Mouse (Mus musculus) layer of hippocampus, adult 8-10 months (tissue): ENCODE measurements at regions not wholly inside any gene's neighbourhood (a gene's known extent, or its start where the extent isn't known, plus 50 kb on each side); places are given as distances from the start of the nearest gene placed in this dataset.

Source experiments
- DNase-seq, 2 experiments: peaks; one replicate each; pipeline ENCODE4 v3.0.0; 2022; ENCODE audit warnings: low spot score in 2 of 2

DNA sequence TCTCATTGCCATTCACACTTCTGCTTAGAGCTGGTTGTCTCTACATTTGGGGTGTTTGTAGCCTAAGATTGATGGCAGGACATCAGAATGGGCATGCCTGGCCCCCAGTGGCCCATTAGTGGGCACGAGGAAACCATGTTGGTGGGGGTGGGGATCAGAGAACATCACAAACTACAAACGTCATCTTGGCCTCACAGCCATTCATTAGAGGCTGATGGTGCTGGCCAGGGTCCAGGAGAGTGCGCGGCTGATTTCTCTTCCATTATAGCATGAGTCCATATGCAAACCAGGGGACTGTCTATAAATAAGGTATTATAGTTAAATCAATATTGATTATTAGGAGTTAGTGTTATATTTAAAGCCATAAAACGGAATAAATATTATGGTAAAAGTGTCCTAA lies 67.9 kb downstream of the 3100002H09Rik start:
- no peak for DNase-seq

DNA sequence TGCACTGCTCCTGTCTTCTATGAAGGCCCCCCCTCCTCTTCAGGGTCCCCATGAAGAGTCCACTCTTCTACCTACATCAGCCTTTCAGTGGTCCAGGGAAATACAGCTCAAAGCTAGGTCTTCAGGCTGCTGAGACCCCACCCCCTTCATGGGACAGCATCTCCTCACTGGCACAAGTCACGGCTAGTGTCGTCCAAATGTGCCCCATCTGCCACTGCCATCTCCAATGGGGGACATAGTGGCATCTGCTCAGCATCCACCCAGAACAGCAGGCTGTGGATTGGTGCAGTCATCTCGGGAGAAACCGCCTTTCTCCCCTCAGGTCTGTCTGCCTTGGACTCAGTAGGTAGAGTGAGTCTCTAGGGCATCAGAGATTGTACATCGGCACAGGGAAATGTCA lies 72.1 kb downstream of the 3100002H09Rik start:
- DNase-seq: no peak

DNA sequence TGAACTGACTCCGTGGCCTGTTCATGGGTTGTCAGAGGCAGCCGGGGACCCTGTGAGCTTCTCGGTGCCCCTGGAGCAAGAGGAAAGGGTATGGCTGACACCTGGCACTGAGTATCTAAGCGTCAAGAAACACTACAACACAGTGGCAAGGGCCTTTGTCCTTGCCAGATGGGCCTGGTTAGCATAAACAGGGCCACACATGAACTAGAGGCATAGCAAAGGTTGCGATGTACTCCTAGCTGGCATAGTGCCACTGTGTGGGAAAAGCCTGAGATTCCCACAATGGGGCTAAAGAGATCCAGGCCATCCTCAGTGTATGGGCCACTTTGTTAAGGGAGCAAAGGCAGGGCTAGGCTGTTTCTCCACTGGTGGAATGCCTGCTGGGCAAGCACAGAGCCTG lies 72.9 kb downstream of the 3100002H09Rik start:
- DNase-seq: no peak

DNA sequence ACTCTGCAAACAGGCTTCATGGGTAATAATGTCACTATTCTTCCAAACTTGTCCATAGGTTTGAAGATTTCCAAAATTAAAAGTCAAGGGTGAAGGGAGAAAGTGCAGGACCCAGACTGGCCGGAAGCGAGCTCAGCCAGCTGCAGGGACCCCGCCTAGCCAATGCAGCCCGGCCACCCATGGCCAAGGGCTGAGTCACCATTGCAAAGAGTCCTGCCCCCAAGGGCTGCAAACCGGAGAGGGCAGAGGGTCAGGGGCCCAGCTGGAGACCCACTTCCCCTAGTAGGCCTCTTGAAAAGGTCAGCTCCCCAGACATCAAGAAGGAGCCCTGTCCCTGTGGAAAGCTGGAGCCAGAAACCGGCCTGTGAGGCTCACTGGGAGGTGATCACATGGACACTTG lies 77.0 kb downstream of the 3100002H09Rik start:
- no peak for DNase-seq

DNA sequence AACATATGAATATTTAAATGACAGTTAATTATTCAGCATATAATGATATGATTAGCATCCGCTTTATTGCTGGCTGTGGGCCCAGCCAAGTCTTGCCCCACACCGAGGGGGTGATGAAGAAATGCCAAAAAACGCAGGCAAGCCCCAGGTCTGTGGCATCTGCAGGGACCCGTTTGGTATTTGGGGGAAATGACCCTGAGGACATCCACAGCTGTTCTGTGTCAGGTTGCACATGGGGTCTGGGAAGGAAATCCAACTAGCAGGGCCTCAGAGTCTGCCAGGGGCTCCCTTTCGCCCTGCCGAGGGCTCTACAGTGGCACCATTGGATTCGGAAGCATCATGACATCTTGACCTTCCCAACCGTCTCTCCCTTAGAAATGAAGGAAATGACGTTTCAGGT lies 80.0 kb downstream of the 3100002H09Rik start:
- DNase-seq: no peak

DNA sequence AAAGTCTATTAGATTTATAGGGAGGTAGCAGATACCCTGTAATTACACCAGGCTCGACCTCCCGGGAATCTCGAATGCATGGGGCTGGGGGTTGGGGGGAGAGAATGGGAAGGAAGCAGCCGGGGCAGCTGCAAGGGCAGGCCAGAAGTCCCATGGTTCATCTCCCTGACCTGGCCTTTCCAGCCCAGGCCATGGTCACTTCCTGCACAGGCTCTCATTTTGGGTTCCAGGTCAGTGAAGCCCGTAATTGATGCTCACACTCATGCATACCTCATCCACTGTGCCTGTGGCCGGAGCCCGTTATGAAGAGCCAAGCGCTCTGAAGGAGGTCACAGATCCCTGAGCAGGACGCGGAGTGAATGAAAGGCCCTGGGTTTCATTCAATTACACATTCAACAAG lies 83.8 kb downstream of the 3100002H09Rik start:
- DNase-seq: no peak

DNA sequence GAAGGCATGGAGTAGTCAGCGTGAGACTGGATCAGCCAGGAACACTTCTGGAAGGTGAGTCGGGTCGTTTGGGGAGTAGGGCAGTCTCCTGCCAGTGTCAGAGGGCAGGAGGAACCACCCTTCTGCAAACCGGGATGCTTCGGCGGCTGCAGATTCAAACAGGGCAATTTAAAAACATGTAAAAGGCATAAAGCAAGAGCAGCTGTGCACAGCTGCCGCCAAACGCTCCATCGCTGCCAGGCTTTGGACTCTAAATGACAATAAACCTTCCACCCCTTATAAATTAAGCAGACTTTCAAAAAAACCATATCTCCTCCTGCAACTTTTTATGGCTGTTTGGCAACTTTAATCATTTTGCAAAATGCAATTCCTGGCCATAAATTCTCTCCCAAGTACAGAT lies 84.2 kb downstream of the 3100002H09Rik start:
- no peak for DNase-seq

DNA sequence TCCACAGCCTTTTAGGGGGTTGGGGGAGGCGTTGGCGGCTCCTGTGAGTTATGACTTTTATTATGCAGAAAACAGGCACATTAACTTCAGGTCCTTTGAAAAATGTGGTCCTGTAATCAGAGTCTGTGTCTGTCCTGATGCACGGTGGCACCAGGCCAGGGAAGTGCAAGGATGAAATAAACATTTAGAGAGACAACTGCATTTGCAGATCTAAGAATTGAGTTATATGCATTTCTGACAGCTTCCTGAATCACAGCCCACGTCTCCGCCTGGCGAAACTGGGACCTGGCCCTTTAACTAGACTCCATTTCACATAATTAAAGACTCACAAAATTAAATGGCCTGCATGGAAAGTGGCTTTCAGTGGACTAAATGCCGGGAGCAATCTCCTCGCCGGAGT lies 90.3 kb downstream of the 3100002H09Rik start:
- DNase-seq: no peak

DNA sequence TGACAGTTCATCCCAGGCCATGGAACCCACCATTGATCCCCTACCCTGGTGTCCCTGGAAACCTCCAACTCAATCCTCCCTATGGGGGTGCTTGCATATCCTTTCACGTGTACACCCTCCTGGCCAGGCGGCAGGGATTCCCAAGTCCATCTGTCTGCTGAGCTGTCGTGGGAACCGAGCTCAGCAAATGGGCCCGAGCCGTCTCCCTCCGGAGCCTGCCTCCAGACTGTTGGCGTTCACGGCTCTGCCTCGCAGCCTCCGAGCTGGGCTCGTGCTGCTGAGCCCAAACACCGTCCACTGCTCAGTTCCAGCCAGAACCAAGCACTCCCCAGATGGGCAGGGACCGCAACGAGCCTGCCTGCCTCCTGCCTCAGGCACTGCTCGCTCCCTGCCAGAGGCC lies 98.8 kb downstream of the 3100002H09Rik start:
- DNase-seq: peak; percentile 21 to 55

DNA sequence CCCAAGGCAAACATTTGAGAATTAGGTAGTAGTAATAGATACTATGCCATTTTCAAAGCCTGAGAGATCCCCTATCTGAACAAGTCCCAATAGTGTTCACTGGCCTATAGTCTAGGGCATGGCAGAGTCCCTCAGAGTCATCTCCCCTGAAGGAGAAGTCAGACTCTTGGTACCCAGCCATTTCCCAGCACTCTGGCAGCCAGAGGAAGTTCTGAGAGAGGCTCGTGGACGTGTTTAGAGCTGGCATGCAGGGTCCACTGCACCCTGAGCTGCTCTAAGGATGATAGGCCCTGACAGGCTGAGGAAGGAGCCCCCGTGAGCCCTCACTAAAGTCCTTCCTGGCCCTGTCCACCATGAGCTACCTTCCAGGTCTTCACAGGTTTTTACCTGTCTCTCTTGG lies 99.8 kb downstream of the 3100002H09Rik start:
- no peak for DNase-seq

DNA sequence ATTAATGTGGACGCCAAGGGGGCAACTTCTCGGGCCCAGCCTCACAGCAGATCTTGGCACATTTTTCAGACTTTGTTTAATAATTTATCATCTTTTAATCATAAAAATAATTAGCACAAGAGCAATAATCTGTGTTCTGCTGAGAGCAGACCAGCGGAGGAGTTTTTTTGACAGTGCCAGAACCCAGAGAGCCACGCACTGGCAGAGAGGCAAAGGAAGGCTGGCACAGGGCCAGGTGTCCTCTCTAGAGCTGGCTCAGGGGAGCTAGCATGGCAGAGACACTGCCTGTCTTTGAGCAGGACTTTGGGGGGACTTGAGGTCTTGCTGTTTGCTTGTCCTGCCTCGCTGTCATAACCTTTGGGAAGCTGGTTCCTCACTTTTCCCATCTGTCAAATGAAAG lies 100.9 kb downstream of the 3100002H09Rik start:
- peak; percentile 45 to 75 for DNase-seq

DNA sequence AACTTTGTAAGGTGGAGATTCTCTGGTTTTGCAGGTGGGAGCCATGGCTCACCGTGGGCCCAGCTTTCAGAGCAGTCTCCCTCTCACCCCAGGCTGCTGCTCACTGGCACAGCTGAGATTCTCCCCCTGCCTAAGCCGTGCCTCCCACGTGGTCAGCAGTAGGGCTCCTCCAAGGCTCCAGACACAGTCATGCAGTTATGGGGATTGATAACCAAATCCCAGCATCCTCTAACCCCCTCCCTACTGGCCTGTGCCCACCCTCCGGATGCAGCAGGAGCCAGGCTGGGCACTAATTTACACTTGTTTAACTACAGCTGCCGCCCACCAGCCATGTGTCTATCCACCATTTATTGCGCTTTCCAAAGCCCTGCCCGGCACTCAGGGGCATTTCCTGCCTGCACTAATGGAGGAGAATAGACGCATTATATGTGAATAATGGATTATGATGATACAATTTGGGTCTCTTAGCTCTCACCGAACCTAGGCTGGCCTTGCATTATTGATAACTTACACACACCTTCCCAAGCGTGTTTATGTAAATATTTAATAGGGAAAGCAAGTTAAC lies 104.4 kb downstream of the 3100002H09Rik start:
- DNase-seq: no peak

DNA sequence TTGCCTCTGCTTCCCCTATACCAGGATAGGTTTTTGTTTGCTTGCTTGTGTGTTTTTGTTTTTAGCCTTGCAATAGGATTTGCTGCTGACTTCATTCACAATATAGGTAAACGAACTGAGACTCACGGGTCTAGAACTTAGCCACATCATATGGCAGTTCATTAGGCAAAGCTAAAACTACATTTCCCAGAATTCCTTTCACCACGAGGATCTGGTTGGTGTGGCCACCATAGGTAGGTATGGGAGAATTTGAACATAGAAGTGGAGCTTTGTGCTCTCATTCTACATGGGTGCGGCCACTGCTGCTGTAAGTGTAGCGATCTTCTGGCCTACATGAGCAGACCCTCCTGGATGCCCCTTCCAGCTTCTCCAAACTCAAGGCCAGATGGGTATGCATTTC lies 108.8 kb downstream of the 3100002H09Rik start:
- DNase-seq: no peak

DNA sequence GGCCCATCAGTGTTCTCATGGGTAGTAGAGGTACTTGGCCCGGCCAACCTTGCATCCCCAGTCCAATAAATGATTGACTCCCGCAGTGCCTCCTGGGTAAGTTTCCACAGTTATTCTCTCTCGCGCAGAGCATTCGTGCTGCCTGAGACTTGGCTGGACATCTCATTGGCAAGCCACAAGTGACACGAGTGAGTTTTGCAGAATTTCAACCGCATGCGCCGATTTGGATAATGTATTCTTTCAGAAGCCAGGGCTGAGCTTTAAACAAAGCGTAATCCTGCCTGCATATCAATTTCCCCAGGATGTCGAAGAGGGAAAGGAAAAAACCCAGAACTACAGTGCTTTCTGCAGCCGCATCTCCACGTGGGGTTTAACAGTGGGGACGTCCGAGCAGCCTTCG lies 112.6 kb downstream of the 3100002H09Rik start:
- peak in 1 of 2 experiments; percentile 25 for DNase-seq

DNA sequence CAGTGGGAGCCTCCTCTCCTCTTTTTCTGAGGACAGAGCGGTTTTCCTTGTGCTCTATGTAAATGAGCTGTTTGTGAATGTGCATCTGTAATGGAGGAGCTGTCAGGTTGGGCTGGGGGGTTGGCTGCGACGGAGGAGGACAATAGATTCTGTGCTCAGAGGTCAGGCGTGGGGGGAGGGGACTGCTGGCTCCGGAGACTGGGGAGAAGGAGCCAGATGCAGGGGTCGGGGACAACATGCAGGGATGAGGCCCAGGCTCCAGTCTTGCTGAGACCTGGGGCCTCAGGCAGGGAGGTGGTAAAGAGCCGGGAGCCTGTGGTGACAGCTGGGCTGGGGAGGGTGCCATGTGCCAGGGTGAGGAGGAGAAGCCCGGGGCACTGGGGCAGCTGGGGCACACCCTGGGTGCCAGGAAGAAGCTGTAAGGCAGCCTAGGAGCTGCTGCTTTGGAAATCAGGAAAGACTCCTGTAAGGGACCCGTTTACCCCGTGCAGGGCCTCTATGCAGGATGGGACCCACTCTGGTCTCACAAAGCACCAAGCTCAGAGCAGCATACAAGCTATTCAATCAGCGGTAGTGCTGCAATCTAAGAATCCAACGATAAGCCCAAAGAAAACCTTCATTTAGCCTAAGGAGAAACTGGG lies 124.5 kb downstream of the 3100002H09Rik start:
- DNase-seq: no peak

DNA sequence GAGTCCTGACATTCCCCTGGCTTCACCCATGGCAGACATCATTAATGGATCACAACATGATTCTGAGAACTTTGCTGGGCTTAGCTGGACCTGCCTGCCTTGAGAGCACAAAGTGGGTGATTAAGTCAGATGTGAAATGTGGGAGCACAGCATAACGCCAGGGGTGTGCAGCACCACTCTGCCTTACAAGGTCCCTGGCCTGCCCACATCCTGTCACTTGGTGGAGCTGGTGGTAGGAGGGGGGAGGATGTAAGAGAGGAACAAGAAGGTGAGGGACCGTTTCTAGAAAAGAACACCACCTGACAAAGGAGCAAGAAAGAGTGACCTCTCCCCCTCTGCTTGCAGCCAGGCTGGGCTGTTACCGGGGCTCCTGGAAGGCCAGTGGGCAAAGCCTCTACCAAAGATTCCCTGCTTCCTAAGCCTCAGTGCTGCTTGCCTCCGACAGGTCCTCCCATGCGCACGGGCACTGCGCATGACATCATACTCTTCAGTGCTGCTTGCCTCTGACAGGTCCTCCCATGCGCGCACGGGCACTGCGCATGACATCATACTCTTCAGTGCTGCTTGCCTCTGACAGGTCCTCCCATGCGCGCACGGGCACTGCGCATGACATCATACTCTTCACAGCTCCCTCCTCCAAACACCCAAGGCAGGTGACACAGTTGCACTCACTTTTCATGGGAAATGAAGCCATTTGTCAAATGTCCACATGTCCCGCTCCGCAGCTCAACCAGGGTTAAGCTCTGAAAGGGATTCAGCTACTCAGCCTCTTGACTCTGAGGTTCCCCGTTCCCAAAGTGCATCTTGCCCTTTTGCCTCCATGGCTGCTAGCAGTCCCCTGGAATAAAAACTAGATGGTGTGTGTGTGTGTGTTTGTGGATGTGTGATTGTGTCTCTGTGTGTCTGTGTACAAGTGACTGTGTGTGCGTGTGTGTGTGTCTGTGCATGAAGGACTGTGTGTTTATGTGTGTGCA lies 125.7 kb downstream of the 3100002H09Rik start:
- no peak for DNase-seq

DNA sequence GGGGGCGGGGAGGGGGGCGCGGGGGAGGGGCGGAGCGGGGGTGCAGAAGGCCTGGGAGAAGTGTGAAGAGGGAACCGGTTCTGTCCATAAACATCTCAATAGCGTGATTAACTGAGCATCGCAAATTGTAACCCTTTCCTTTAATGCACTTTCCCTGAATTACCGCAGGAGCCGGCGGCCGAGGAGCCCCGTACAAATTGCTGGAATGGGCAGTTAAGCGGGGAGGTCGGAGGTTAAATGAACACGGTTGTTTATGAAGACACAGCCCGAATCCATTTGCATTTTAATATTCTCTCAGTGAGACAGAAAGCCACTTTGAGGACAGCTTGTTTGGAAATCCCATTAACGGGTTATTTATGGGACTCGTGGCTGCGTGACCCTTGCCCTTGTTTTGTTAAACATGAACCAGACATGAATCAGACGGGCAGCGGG lies 132.7 kb downstream of the 3100002H09Rik start:
- no peak for DNase-seq

DNA sequence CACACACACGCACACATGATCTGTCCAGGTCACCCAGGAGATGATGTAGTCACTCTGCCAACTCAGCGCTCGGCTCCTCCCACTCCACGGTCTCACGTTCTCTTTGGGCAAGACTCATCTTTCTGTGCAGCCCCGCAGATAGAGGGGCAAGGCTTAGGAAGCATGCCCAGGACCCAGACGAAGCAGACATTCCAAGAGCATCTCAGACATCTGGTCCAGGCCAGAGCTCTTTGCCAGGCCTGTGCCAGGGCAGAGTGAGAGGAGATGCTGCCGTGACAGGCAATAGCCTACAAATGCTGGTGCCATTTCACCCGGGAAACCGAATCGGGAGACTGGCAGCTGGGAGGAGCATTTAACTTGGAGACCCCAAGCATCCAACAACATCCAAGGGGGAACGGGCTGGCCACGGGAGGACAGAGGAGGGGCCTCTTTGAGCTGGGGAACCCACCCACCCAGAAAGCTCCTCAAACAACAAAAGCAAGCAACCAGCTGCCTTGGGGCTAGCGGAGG lies 133.2 kb downstream of the 3100002H09Rik start:
- DNase-seq: no peak

DNA sequence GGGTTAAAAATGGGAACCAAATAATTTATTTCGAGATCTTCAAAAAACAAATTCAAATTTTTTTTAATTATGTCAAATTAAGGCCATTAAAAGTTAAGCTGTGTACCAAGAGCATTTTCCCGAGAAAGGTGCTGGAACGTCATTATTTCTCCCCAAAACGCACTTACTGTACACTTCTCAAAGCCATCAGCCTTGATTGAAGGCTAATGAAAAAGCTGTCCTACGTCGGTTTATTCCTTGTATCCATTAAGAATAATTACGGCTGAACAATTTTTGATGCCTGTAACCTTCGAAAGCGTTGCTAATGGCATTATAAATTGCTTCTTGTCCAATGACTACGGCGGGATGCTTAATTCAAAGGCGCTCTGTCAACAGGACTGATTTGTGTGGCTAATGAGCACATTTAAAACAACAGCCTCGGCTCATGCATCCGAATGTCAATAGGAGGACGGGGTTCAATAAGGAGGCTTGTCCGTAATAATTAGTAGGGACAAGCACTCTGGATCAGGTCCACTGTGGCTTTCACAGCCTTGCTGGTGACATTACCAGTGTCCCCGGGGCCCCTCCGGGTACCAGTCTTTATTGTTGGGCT lies 145.3 kb downstream of the 3100002H09Rik start:
- DNase-seq: no peak

DNA sequence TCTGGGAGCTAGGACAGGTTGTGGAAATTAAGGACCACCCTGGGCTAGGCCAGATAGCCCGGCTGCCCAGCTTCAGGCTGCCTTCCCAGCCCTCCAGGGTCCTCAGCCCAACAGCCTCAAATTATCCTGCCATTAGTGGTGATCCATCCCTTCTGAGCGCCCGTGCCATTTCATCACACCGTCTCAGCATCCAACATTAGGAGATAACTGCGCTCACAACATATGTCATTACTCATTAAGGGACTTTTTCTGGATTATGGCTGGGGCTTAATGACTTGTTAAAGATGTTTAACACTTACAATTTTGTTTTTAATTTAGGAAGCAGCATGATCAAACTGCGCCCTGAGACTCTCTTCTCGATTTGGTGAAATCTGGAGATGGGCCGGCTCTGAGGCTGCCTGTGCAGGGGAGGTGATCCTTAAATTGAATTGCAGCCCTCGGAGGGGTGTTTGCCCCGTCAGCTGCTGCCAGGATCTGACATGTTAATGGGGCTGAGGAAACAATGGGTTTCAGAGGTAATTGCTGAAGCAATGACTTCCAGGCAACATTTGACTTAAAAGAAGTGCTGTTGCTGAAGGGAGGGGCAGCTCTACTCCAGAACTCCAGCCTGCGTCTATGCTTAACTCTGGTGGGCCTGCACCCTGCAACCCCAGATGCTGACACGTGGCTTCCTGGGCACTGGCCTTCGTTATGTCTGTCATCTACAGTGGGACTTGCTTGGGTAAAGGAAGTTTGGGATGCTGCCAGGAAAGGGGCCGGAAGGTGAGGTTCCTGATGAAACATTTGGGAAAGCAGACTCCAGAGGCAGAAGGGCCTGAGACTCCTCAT lies 154.9 kb downstream of the 3100002H09Rik start:
- no peak for DNase-seq

DNA sequence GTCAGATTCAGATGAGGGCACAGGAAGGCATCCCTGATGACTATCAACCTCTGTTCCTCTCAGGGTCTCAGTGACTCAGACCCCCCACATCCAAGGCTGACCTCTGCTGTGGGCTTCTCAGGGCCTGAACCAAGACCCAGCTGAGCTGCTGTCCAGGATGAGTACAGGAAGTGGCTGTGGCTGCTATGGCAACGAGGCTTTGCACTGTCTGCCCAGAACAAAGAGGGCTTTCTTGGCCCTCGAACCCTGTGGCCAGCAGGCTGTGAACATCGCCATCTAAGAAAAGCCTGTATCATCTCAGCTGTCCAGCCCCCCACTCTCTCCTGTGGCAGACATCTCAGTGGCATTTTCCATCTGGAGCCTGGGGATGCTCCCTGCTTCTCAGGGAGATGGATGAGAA lies 159.5 kb downstream of the 3100002H09Rik start:
- no peak for DNase-seq
